Mouse (Mus musculus) forebrain, postnatal 0 days (tissue): ENCODE results near the gene Gm20390. TPM values are rescaled to one million over a fixed set of nuclear protein-coding genes. Genes with fewer than 3 reads are reported as not detected.

Experiments used
- ATAC-seq: fragments of 200-750 bp; cut with Nextera tagmentation; 2 replicates; pipeline ENCODE4 v1.8.0; 2017; ENCODE audit warnings: mild to moderate bottlenecking, moderate library complexity
- DNase-seq: peaks from one replicate; pipeline ENCODE4 v3.0.0-alpha.2; 2015
- H3K27ac ChIP-seq: fragments of 300-500 bp; sonication (generic); 2 replicates; pipeline ENCODE4 v1.5.1; 2014; ENCODE audit warnings: low read depth, mild to moderate bottlenecking, antibody characterized with exemption, low read length, moderate library complexity, mixed read lengths
- H3K27me3 ChIP-seq: fragments of 300-500 bp; sonication (generic); 2 replicates; pipeline ENCODE4 v1.6.1; 2014; ENCODE audit warnings: mild to moderate bottlenecking, low read length, mixed read lengths; ENCODE audit not compliant: insufficient read depth
- H3K36me3 ChIP-seq: fragments of 300-500 bp; sonication (generic); 2 replicates; pipeline ENCODE4 v1.6.1; 2014; ENCODE audit warnings: mild to moderate bottlenecking, moderate library complexity; ENCODE audit not compliant: insufficient read depth
- H3K4me1 ChIP-seq: fragments of 300-500 bp; sonication (generic); 2 replicates; pipeline ENCODE4 v1.6.1; 2014; ENCODE audit warnings: antibody characterized with exemption; ENCODE audit not compliant: insufficient read depth
- H3K4me2 ChIP-seq: fragments of 300-500 bp; sonication (generic); 2 replicates; pipeline ENCODE4 v1.6.1; 2014; ENCODE audit warnings: low read depth, mild to moderate bottlenecking, moderate library complexity
- H3K4me3 ChIP-seq: fragments of 300-500 bp; sonication (generic); 2 replicates; pipeline ENCODE4 v1.5.1; 2014; ENCODE audit warnings: low read depth, low read length, mixed read lengths
- H3K9ac ChIP-seq: fragments of 300-500 bp; sonication (generic); 2 replicates; pipeline ENCODE4 v1.6.1; 2014; ENCODE audit warnings: mild to moderate bottlenecking
- H3K9me3 ChIP-seq: fragments of 300-500 bp; sonication (generic); 2 replicates; pipeline ENCODE4 v1.6.1; 2016; ENCODE audit warnings: low read length
- CTCF ChIP-seq: sonication (generic); IDR thresholded peaks from 2 replicates; pipeline ENCODE4 v1.5.1; 2016; ENCODE audit warnings: antibody characterized with exemption, control low read depth, low read depth
- WGBS: fragments of 180-500 bp; shearing (Covaris S2); extraction: QIAGEN DNeasy Blood & Tissue Kit; methylation state at CpG from one replicate; pipeline ENCODE4 v1.1.7; 2014; 5-methylcytosine and 5-hydroxymethylcytosine counted together
- polyA plus RNA-seq: library from polyadenylated mRNA; unstranded; fragments of >200 nt; fragmentation: Nextera tagmentation; extraction: Ambion mirVana; gene quantifications from 2 replicates; pipeline ENCODE4 v1.2.1, GENCODE M21; 2015
- total RNA-seq: library from RNA; depleted of rRNA; stranded (reverse); fragments of >200 nt; gene quantifications from 2 replicates; pipeline ENCODE4 v1.2.3, GENCODE M21; 2014; rRNA removed

The Gm20390 gene
- 90.4 and 115 TPM in 2 replicates for total RNA-seq
- 448 and 574 TPM in 2 replicates for polyA plus RNA-seq

DNA sequence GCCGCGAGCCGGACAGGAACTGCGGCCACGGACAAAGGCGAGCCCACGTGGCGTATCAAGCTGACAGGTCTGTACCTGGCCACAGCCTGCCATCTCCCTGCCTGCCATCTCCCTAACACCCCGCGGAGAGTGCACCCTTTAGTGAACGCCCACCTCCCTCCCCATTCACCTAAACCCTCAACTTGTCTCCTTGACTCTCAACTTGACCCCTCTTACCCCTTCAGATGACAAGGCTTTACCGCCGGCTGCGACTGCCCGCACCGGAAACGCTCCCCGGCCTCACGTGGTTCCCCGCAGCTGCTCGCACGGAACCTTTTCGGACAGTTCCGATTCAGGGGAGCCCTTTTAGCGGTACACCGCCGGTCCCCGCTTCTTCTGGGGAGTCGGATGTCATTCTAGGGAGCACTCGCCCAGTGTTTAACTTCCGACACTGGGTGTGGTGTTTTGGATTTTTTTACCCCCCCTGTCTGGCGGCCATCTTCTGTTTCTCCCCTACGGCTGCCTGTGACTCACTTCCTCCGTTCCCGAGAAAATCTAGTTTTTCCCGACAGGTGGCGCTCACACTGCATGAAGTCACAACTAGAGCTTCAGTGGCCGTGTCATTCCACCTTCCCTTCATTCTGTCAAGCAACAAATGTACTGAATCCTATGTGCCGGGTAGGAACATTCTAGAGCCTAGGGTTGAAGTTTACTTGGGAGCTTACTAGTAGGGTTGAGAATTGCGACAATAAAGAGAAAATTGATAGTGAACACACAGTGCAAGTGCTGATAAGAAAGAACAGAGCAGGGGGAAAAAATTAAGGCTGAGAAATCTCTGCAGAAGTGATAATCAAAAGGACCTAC lies at the start of gene Gm20390, which contains the start of gene Nme1:
TSS of gene Gm20390 (minus strand) at position 289 of the 843 bp plus-strand sequence.
TSS of gene Nme1 (minus strand) at position 517 of the 843 bp plus-strand sequence.
- Histone ChIP-seq H3K9me3 (no peaks in the 10 kb centered on the region), H3K9ac (peak within 1 kb of the TSS; percentile 68), H3K36me3 (peaks cover 25% of the 10 kb centered on the region), H3K27ac (peak within 1 kb of the TSS; percentile 76), H3K4me2 (peak within 1 kb of the TSS; percentile 59), H3K27me3 (no peaks in the 10 kb centered on the region), H3K4me3 (peak within 1 kb of the TSS; percentile 67), H3K4me1 (0 out of 2 replicates have a peak, but pooled peaks cover 4% of the 10 kb centered on the region)
- ATAC-seq (peak; percentile 97), DNase-seq (peak; percentile 100)
- TF ChIP-seq CTCF, result peak; percentile 93
- under 1% methylated on average over 40 of the region's 40 CpGs for WGBS

DNA sequence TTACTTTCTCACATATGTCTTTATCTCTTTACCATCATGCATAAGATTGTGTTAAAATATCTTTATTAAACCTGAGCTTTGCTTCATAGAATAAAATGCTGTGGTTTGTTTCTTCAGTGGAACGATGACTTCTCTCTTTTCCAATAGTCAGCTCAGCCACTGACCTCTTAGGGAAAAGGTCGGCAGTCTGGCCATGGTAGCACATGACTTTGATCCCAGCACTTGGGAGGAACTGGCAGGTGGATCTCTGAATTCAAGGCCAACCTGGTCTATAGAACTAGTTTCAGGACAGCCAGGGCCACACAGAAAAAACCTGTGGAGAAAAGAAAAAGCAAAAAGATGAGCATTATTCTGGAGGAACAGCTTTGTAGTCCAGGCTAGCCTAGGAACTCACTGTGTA lies 35.3 kb upstream of the Gm20390 start:
- H3K27ac ChIP-seq, result no peak overlapping the region
- H3K27me3 ChIP-seq, result no peaks in the 10 kb centered on the region
- TF ChIP-seq CTCF, result no peak
- 0 out of 2 replicates have a peak, but pooled peaks cover 4% of the 10 kb centered on the region for H3K4me1 ChIP-seq
- 99% methylated on average over 2 of the region's 2 CpGs for WGBS
- no peaks in the 10 kb centered on the region for H3K36me3 ChIP-seq
- H3K4me2 ChIP-seq, result no peak overlapping the region
- DNase-seq (no peak), ATAC-seq (no peak)
- H3K9ac ChIP-seq, result no peak overlapping the region
- no peak overlapping the region for H3K4me3 ChIP-seq
- H3K9me3 ChIP-seq, result no peaks in the 10 kb centered on the region

- H3K4me3 ChIP-seq, result no peak overlapping the region
- H3K4me2 ChIP-seq, result no peak overlapping the region
- no peak overlapping the region for H3K9ac ChIP-seq
- H3K36me3 ChIP-seq, result no peaks in the 10 kb centered on the region
- peaks cover 21% of the 10 kb centered on the region; the same call in 1 of the 2 replicates for H3K4me1 ChIP-seq
- no peak for TF ChIP-seq CTCF
- DNase-seq, result no peak
- H3K27ac ChIP-seq, result no peak overlapping the region
- no peak for ATAC-seq
- no peaks in the 10 kb centered on the region for H3K27me3 ChIP-seq
- no peaks in the 10 kb centered on the region for H3K9me3 ChIP-seq
Observed at GRCm38 (mm10) chr11:93999276-93999675, 31.2 kb upstream of the Gm20390 start.

DNA sequence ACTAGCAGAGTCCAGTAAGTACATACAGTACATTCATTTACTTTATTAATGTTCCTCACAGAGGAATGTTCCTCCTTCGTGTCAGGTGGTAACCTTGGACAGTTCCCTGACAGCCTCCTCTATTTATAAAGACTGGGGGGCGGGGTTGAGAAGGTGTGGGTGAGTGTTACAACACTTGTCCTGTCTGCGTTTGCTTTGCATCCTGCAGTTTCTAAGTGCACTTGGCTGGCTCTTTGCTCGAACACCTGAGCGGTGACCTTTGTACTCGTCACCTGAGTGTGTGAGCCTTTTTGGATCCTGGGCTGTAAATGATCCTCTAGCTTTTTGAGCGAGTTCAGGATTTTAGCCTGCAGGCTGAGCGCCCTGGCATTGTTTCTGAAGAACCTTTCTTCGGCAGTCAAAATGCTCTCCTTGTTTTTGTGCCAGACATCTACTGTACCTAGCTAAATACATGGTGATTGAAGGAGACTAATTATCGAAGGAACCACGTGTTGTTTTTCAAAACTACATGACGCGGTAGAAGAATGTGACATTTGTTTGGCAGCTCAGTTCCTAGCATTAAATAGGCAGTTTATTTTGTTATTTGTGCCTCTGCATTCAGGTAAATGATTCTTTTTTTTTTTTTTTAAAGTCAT lies 29.2 kb upstream of the Gm20390 start:
- peak overlapping the region; percentile 91; the same call in 1 of the 2 replicates for H3K9ac ChIP-seq
- H3K4me2 ChIP-seq, result peak overlapping the region; percentile 92
- DNase-seq (no peak), ATAC-seq (no peak)
- H3K4me3 ChIP-seq, result peak overlapping the region; percentile 97
- H3K27me3 ChIP-seq, result no peaks in the 10 kb centered on the region
- 10% methylated on average over 13 of the region's 13 CpGs for WGBS
- no peaks in the 10 kb centered on the region for H3K36me3 ChIP-seq
- no peak for TF ChIP-seq CTCF
- H3K4me1 ChIP-seq, result peaks cover 21% of the 10 kb centered on the region; the same call in 1 of the 2 replicates
- H3K27ac ChIP-seq, result no peak overlapping the region
- H3K9me3 ChIP-seq, result no peaks in the 10 kb centered on the region

DNA sequence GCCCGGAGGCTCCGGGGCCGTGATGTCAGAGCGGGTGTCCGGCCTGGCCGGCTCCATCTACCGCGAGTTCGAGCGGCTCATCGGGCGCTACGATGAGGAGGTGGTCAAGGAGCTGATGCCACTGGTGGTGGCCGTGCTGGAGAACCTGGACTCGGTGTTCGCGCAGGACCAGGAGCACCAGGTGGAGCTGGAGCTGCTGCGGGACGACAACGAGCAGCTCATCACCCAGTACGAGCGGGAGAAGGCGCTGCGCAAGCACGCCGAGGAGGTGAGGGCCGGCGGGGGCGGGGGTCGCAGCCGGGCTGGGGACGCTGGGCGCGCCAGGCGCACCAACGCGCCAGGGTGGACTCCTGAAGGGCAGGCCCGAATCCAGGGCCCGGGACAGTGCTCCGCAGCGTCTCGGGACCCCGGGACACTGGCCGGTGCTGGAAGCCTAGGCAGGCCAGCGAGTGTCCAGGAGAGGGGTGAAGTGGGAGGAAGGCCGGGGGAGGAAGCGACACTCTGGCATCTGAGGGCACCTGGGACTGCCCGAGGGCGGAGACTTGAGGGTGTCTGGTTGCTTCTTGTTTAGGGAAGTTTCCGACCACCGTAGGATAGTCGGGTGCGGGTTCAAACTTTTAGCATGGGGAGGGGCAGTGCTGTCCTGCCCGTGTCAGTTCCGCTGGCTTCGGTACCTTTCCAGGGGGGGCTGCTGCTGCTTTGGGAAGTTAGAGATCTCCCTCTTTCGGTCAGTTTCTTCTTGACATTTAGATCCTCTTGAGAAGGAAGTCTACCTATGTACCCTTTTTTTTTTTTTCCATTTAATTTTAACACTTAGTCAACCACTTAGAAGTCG lies 28.4 kb upstream of the Gm20390 start:
- TF ChIP-seq CTCF, result 0 out of 2 replicates have a peak, but pooled peaks have one; percentile 20
- peak; percentile 23 for ATAC-seq
- DNase-seq, result no peak
- peaks cover 21% of the 10 kb centered on the region; the same call in 1 of the 2 replicates for H3K4me1 ChIP-seq
- H3K36me3 ChIP-seq, result no peaks in the 10 kb centered on the region
- no peaks in the 10 kb centered on the region for H3K27me3 ChIP-seq
- H3K9ac ChIP-seq, result peak overlapping the region; percentile 91
- H3K4me2 ChIP-seq, result peak overlapping the region; percentile 92
- WGBS, result under 1% methylated on average over 58 of the region's 58 CpGs
- H3K9me3 ChIP-seq, result no peaks in the 10 kb centered on the region
- H3K27ac ChIP-seq, result peak overlapping the region; percentile 91
- H3K4me3 ChIP-seq, result peak overlapping the region; percentile 97

GRCm38 (mm10) chr11:93995720-93996305 lies 27.7 kb upstream of the Gm20390 start, which contains the start of gene Spag9:
Gene Spag9 (plus strand): TSS chr11:93996091.
- Histone ChIP-seq H3K9ac (peak within 1 kb of the TSS; percentile 91), H3K4me2 (peak within 1 kb of the TSS; percentile 92), H3K9me3 (no peaks in the 10 kb centered on the region), H3K27me3 (no peaks in the 10 kb centered on the region), H3K36me3 (no peaks in the 10 kb centered on the region), H3K4me3 (peak within 1 kb of the TSS; percentile 97), H3K4me1 (peaks cover 21% of the 10 kb centered on the region; the same call in 1 of the 2 replicates), H3K27ac (peak within 1 kb of the TSS; percentile 91)
- DNase-seq (peak; percentile 96), ATAC-seq (peak; percentile 94)
- 1% methylated on average over 53 of the region's 70 CpGs for WGBS
- TF ChIP-seq CTCF, result no peak
